Mouse (Mus musculus) layer of hippocampus, adult 6 months (tissue): ENCODE results near the gene Cela1. TPM values are rescaled to one million over a fixed set of nuclear protein-coding genes. Genes with fewer than 3 reads are reported as not detected.

Source experiments
- long read RNA-seq, 2 experiments: library from polyadenylated mRNA; unstranded; transcript quantifications; one replicate each; pipeline ENCODE4 v2.0.0; 2019 to 2020
- microRNA-seq: library from miRNA; unstranded; fragments of <30 nt; microRNA quantifications from one replicate; pipeline ENCODE4 v1.2.0, GENCODE M21; 2020
- polyA plus RNA-seq: library from polyadenylated mRNA; unstranded; fragments of <200 nt; fragmentation: Nextera tagmentation; gene quantifications from 2 replicates; pipeline ENCODE4 v1.2.3, GENCODE M21; 2021

The Cela1 gene
- 4.8 and 5.3 TPM in 2 replicates for polyA plus RNA-seq
- long read RNA-seq, experiment 1, partial matches to known transcripts: 6 of 6 reads
- long read RNA-seq, experiment 1, other reads (novel, unspliced or antisense): 0 of 6 reads
- long read RNA-seq, experiment 2, partial matches to known transcripts: 4 of 4 reads
- long read RNA-seq, experiment 2, other reads (novel, unspliced or antisense): 0 of 4 reads

GRCm38 (mm10) chr15:100687430-100687971 lies at the start of gene Cela1:
Gene Cela1, minus strand, starts transcription at chr15:100687921.

GRCm38 (mm10) chr15:100729281-100729985 lies 41.7 kb upstream of the Cela1 start, which contains the start of gene Galnt6:
Gene Galnt6, minus strand, starts transcription at chr15:100729376.

GRCm38 (mm10) chr15:100669337-100669736 lies 18.4 kb downstream of the Cela1 start, which contains the start of gene Bin2:
Gene Bin2, minus strand, starts transcription at chr15:100669553.

GRCm38 (mm10) chr15:100636700-100637501 lies 50.8 kb downstream of the Cela1 start, which contains the start of gene Smagp:
Gene Smagp, minus strand, starts transcription at chr15:100636940.

Small RNAs within 50 kb of the gene (microRNA-seq; reads per million reads assigned to microRNA genes)
- gene Mir6961: not detected

Other genes with a start within 250 kb of the Cela1 start
- 58.8 and 74.9 TPM in 2 replicates for gene Letmd1, start 218.9 kb downstream of the Cela1 start, polyA plus RNA-seq
- 4.6 and 4.8 TPM in 2 replicates for gene Csrnp2, start 192.4 kb downstream of the Cela1 start, polyA plus RNA-seq
- gene Tfcp2, start 135.9 kb downstream of the Cela1 start, polyA plus RNA-seq: 14.1 and 21.5 TPM in 2 replicates
- 10.1 and 11.6 TPM in 2 replicates for gene Pou6f1, start 87.9 kb downstream of the Cela1 start, polyA plus RNA-seq
- gene Dazap2, start 72.6 kb downstream of the Cela1 start, polyA plus RNA-seq: 248 and 256 TPM in 2 replicates
- gene Smagp, start 51.0 kb downstream of the Cela1 start, polyA plus RNA-seq: 2.1 and 2.3 TPM in 2 replicates
- gene Bin2, start 18.4 kb downstream of the Cela1 start, polyA plus RNA-seq: 3.8 and 4.4 TPM in 2 replicates
- gene Galnt6, start 41.5 kb upstream of the Cela1 start, polyA plus RNA-seq: 6.6 TPM in 2 replicates
- gene Slc4a8, start 73.8 kb upstream of the Cela1 start, polyA plus RNA-seq: 23.1 and 24.3 TPM in 2 replicates
- gene Scn8a, start 181.9 kb upstream of the Cela1 start, polyA plus RNA-seq: 17.8 and 19.2 TPM in 2 replicates